Mouse (Mus musculus) cerebellum, postnatal 14 days (tissue): ENCODE measurements around the gene Fam219a.
A peak's percentile ranks its signal among the peaks of the same experiment; 100 is the strongest.

ENCODE experiments used
- DNase-seq, 2 experiments: peaks; one replicate each; pipeline ENCODE4 v3.0.0; 2021; ENCODE audit warnings: mixed read lengths in 2 of 2

Gene Fam219a

DNA sequence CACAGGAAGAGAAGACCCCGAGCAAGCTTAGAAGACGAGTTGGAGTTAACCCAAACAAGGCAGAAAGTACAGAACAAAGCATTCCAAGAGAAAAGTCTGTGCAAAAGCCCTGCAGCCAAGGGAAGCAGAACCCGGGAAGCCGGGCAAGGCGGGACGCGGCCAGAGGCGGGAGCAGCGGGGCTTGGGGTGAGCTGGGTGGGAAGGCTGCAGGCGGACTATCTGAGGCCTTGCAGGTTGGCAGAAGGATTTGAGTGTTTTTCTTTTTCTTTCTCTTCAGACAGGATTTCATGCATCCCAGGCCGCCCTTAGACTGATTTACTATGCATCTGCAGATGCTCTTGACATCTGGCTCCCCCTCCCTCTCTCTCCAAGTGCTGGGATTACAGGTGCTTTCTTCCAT is 16.2 kb downstream of the Fam219a start:
- no peak for DNase-seq

DNA sequence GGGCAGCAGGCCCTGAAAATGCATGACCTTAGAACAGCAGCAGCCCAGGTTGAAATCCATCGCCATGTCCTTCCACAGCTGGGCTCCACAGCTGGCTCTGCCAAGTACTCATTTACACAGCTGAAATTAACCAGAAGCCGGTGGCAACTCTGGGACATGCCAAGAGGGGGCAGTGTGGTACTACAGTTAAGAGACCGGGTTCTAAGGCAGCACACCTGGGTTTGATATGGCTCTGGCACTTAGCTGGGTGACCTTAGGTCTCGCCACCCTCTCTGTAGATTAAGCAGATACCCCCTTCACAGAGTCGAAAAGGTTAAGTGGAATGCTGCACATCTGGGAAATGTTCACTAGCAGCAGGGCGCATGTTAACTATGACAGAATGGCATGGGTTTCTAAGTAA is 16.8 kb downstream of the Fam219a start:
- DNase-seq = peak; percentile 66 to 77

DNA sequence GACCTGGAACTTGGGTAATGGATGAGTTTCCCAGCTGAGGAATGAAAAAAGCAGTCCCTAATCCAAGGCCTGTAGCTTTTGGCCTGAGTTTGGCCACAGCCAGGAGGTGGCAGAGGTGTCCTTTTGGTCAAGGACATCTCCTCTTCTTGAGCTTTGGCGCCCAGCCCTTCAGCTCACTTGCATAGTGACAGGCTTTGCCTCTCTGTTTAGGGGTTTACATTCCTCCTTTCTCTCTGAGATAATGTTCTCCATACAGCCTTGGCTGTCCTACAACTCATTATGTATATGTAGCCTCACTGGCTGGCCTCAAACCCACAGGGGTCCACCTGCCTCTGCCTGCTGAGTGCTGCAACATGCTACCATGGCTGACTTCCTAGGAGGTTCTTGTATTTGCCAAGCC is 22.3 kb downstream of the Fam219a start:
- peak; percentile 63 to 65 for DNase-seq

DNA sequence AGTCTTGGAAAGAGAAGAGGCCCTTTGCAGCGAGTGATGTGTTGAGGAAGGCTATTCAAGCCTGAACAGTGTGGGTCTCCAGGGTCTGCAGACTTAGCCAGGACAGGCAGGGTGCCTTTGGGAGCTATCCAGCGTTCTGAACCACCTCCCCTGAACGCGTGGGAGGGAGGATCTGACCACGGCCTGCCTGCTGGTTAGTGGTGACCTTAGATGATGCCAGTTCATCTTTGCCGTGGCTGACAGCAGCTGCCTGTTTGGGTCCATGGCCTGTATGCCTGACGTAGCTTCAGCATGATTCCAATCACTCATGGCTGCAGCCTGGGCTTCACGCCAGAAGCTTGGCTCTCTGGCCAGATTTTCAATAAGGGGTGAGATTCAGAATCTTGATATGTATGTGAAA is 23.4 kb downstream of the Fam219a start:
- DNase-seq = peak; percentile 78 to 80

DNA sequence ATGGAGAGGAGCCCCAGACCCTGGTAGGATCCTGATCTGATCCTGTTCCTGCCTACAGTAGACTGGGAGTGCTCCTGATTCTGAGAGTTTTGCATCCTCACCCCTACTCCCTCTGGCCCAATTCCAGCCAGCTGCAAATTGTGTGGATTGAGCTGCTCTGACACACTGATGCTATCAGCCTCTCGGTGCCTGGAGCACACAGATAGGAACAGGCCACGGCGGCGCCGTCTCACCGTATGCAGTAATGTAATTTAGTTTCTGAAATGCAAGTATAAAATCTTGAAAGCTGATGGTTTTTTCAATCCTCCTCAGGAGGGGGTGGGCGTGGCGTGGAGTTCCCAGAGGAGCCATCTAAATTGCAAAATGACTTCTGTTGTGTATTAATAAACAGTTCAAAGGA is 27.2 kb downstream of the Fam219a start:
- no peak for DNase-seq

DNA sequence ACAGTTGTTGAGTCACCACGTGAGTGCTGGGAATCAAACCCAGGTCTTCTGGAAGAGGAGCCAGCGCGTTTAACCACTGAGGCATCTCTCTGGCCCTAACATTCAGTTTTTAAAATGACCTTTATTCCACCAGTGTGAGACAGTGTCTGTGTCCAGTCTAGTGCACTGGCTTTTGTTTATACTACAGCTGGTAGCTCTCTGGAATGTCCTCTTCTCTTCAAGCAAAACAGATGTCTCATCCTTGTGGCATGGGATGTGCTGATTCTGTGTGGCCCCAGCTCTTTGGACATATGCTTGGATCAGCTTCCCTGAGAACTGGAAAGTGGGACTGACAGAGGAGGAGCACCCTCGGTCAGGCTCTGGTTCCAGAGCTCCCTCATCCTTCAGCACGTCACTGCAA is 34.5 kb downstream of the Fam219a start:
- no peak for DNase-seq

DNA sequence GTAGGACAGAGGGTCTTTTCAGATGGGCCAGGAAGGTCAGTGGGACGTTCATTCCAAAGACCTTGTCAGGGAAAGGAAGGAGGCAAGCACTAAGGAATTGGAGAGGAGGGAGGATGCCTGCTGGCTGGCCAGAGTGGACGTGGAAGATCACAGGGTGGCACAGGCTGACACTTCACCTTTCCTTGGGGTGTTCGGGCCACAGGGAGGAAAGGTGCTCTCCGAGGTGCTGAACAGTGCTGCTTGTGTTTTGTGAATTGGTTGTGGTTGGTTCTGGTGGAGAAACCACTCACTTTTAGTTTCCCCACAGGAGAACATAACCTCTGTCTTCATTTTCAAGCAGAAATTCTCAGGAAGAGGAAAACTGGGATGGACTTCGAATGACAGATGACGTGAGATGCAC is 36.9 kb downstream of the Fam219a start:
- DNase-seq = no peak

DNA sequence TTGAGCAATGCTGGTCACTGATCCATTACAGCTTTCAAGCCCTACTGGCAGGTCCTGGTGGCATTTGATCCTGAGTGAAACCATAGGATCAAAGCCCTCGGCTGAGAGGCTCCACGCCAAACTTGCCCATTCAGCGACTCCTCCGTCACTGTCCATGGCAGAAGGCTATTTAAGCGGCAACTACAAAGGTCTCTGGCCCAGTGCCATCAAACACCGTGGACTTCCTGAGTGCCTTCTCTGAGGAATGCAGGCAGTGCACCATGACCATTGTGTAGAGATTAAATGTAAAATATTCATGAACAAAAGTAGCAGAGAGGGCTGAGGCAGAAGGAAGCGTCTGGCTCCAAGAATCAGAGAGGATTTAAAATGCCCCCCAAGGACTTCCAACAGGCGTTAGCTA is 41.3 kb downstream of the Fam219a start:
- peak; percentile 81 to 83 for DNase-seq

DNA sequence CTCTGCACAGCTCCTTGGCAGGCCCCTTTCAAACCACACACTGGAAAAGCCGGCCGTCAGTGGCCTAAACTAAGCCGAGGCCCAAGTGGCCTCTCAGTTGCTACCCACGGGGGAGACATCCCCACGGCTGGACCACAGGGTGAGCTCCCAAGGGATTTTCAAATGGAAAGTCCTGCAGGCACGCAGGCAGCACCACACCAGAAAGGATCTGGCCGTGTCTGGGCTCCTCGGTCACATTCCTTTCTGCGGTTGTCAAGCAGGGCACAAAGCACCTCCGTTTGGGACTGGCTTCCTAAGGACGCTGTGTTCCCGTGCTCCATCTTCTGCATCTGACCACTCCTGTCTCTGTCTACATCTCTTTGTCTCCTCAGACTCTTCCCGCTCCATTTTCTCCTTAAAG is 42.3 kb downstream of the Fam219a start:
- no peak for DNase-seq

DNA sequence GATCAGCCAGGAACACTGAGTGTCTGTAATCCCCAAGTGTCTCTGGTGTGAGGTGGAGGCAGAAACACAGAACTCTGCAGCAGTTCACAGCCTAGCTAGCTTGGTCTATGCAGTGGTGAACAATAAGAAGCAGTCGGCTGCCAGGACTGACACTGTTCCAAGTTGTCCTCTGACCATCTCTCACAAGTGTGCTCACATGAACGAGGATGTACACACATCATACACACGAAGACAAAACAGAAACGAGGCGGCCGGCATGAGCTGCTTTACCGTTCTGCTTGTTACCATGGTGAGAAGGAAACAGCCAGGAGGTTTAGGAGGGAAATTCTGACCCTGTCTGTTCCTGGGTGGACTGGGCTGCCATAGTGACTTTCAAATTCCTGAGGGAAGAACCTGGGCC is 42.8 kb downstream of the Fam219a start:
- DNase-seq = no peak

DNA sequence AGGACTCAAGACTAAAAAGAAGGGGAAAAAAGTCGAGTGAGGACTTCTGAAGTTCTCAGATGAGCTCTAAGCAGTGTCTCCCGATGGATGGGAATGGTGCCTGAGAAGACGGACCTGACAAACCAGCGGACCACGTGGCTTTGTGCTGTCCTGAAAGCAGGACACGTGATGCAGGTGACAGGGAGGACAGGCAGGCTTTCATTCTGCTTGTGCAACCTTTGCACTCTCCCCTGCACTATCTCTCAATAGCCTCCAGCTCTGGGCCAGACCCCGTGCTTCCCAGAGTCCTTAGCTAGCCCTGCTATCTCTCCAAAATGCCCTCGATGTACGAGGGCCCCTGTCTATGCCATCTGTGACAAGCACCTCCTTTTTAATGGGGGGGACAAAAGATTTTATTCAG is 44.5 kb downstream of the Fam219a start:
- DNase-seq = no peak

DNA sequence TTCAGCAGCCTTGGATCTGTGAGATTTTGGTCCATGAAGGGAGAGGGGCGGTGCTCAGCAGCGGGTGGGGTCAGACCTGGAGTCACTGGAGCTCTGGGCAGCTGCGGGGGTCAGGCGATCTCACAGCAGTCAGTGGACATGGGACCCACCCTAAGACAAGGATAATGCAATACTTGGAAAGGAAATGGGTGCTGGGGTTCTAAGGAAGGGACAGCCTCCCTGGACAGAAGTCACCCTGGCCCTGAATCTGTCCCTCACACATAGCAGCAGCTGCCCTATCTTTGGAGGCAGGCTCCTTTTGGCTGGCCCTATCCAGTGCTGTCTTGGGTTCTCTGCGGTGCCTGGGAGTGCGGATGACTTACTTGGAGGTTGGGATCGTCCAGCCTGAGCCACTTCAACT is 45.5 kb downstream of the Fam219a start:
- no peak for DNase-seq

DNA sequence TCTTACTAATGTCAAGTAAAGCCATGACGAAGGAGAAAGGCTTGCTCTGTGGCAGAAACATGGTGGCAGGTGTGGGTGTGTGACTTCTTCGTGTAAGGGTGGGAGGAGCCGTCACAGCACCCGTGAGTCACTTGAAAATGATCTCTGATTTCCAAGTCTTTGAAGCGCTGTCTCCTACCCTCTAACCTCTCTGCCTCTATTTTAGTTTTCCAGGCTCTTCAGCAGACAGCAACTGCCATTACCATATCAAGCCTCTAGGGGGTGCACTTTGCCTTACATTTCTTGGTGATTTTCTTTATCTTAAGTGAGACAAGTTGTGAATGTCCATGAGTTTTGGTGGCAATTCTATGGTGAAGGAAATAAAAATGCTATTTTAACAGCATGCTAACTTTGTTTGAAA is 46.5 kb downstream of the Fam219a start:
- DNase-seq = peak; percentile 70 to 72

DNA sequence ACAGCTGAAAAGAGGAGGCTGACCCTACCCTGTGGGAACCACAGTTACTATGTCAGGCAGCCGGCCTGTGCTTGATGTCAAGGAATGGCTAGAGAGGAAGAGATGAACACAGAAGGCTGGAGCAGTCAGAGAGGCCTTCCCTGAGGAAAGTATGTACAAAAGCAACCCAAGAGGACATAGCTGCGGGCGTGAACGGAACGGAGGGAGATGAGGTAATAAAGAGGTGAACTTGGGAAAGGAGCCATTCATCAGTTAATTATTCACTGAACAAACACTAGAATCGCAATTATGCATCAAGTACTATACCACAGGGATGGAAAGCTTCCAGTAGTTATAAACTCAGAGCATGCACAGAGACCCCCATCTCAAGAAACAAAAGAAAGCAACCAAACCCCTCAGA is 47.2 kb downstream of the Fam219a start:
- DNase-seq = no peak

DNA sequence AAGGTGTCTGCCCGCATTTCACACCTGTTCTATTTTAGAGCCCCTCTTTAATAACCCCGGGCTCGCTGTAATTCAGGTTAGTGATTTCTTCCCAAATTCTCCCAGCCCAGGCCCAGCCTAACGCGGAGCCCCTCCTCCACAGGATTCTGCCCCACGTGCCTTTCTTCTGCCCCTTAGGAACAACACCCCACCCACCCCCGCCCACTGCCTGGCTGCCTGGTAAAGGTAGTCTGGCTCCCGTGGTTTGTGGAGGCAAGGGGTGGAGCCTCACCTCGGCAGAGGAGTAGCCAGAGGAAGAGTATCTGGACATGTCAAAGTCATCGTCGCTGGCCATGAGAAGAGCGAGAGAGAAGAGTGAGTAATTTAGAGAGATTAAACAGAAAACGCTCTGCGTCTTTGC is 48.7 kb downstream of the Fam219a start:
- no peak for DNase-seq

DNA sequence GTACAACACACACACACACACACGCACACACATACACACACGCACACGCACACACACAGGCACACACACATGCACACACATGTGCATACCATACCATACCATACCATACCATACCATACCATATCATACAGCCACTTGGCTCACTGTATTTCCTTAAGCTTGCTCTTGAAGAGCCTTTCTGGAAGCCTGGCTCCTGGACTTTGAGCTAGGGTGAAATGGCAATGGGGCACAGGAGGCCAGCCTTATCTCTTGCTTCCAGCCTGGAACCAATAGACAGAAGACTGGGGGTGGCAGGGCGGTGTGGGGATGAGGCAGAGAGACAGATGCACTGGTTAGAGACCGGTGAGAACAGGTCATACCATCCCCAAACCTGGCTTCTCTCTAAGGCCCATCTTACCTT is 50.1 kb downstream of the Fam219a start:
- DNase-seq = no peak

DNA sequence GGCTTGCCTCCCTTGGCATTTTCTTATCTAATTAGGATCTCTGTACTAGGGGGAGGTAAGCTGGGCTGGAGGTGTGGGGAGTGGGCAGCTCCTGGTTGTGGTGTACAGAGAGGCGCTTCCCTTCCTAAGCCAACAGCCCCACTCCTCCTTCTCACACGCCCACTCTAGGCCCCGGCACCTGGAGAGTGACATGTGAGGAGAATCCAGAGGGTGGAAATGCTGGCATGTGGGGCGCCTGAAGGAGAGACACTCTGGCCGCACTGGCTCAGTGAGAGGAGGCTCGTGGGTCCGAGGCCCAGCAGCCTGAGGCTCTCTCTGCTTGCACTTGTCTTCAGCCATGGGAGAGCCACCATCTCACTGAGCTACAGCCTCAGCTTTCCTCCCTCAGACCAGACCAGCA is 51.0 kb downstream of the Fam219a start:
- DNase-seq = no peak

DNA sequence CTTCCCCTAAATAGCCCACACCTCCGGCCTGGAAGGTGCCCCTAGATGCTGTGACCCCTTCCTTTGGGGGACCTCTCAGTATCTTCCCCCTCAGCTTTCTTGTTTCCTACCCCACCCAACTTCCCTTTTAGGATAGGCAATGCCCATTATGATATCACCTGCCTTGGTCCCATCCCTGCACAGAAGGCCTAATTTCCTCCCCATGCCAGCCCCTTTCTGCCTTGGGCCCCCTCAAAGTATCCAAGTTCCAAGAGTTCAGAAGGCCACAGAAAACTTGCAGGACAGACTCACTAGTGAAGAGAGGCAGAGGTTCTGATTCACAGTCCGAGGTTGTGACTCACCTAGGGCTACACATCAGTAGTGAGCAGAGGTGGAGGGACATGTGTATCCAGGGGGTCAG is 52.1 kb downstream of the Fam219a start, which contains the start of gene 1110017D15Rik:
Gene 1110017D15Rik (minus strand): TSS at position 101 of the 400 bp plus-strand sequence.
- no peak for DNase-seq

DNA sequence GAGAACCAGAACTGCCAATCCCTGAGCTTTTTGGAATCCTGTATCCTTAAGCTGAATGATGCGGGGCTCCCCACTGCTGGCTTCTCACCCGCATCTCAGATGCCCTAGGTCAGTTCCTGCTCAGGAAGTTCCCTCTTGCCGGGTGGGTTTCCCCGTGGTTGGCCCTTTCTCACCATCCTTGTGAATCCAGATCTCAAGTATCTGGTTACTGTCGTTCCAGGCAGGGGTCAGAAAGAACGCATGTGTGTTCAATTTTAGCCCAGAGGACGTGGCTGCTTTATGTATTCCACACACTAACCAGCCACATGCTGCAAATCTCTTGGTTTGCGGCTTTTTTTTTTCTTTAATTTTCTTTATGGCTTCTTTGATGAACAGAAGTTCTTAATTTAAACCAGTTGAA is 55.6 kb downstream of the Fam219a start:
- DNase-seq = no peak

DNA sequence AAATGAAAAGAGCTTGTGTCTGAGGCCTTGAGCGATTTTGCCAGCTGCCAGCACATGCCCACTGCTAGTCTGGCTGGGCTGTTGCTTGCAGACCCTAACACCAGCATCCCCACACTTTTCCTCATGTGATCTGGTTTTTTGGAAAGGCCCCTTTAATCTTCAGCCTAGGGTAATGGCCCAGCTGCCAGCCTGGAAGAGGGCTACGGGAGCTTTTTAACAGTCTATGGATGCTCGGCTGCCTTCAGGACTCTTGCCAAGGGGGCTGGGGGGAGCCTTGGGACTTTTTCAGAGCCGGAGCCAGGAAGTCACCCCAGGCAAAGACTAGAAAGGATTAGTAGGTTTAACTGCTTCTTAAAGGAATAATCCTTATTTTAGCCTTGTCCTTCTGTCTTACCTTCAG is 56.0 kb downstream of the Fam219a start:
- peak; percentile 65 to 73 for DNase-seq

DNA sequence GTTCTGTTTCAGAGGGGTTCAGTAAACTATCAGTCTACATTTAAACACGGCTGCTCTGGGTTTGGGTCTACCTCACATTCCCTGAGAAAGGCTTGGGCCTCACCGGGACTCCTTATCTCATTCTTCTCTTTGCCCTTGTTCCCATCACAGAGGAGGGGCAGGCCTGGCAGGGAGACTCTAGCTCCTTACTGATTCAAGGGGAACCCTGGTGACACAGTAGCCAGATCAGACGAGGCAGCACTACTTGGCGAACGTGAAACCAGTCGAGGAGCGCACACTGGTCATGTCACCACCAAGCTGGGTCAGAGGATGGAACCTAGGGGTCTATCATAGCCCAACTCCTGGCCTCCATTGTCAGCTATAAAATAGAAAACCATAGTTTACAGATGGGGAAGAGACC is 61.3 kb downstream of the Fam219a start:
- no peak for DNase-seq

DNA sequence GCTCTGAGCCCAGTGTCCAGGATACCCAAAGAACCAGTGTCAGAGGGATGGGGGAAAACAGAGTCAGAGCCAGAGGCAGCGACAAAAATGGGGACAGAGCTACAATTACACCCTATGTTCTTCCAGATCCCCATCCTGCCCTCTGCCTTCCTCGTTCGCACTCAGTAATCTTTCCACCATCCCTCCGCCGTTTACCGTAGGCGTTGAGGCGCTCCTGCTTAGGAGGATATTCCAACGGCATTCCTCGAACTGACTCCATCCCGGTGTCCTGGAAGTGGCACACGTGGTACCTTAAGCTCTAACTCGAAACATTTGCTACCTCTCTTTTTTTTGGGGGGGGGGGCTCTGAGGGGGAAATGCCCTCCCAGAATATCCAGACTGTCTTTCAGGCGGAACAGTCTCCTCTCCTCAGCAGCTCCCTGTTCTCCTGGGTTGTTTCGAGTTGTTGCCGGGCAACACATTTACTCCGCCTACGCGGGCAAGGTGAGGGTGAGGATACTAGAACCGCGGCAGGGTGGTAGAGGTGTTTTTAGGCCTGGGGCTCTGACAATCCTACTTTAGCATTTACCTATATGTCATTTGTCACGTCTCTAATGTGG is 61.9 kb downstream of the Fam219a start:
- no peak for DNase-seq

DNA sequence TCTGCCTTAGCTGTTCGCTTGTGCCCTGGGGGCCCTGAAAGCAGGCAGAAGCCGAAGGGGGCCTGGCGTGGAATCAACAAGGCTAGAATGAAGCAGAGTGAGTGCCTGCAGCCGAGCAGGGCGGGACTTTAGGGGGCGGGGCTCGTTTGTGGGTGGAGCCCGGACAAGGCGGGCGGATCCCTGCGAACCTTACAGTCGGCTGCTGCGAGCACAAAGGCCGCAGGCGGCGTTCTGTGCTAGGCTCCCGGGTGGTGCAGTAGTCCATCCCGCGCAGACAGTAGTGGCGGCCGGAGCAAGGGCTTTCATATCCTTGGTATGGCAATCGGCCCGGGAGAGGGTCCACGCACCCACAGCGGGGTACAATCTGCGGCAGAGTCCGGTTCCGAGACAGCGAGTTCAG is 62.4 kb downstream of the Fam219a start:
- DNase-seq = peak; percentile 87 to 88

DNA sequence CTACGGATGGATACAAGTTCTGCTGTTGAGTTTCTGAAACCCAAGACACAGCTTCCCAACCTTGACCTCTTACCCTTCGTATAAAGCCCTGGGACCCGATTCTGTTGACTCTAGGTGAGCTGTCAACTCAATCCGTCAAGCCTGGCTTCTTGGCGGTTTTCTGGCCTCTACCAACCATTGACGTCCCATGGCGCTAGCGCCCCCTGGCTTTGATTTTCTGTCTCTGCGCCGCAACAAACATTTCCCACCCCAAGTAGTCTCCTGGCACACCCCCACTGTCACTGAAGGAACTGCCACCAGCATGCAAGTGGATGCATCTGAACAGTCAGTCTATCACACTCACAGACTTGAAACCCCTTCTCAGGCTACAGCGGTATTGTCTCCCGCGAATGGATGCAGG is 63.2 kb downstream of the Fam219a start:
- peak; percentile 74 to 84 for DNase-seq

DNA sequence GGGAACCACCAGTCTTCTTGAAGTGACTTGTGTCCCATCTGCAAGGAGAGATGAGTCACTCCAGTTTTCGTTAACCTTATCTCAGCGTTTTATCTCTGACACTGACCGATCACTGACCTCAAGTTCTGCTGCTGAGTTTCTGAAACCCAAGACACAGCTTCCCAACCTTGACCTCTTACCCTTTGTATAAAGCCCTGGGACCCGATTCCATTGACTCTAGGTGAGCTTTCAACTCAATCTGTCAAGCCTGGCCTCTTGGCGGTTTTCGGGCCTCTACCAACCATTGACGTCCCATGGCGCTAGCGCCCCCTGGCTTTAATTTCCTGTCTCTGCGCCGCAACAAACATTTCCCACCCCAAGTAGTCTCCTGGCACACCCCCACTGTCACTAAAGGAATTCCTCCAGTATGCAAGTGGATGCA is 64.2 kb downstream of the Fam219a start:
- DNase-seq = peak in 1 of 2 experiments; percentile 46

DNA sequence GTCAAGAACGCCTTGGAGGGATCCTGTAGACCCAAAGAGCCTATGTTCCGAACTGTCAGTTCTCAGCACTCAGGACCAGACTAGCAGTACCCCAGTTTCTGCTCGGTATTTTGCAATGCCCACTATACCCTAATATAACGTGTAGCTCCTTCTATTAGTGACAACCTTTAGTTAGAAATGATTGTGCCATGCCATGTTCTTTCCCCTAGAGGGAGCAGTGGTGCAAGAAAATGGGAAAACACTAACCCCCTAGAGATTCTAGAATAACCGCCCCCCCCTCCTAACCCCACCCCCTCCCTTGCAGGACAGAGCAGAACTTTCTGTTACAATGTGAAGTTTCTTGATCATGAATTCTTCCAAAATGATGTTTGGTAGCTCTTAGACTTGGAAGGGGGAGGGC is 65.0 kb downstream of the Fam219a start:
- DNase-seq = no peak
